Mouse (Mus musculus) heart, adult 2 months (tissue): Measurements from ENCODE around the gene Eml2.

Source experiments
- EP300 ChIP-seq: fragments of 200-500 bp; IDR thresholded peaks from 2 replicates; pipeline ENCODE4 v1.6.1; 2011; ENCODE audit warnings: low read depth, low read length, control low read depth; ENCODE audit not compliant: insufficient read depth
- POLR2A ChIP-seq: fragments of 200-500 bp; IDR thresholded peaks from 2 replicates; pipeline ENCODE4 v1.6.1; 2011; ENCODE audit warnings: mild to moderate bottlenecking, low read depth, low read length, control low read depth; ENCODE audit not compliant: insufficient read depth

GRCm38 (mm10) chr7:19211041-19211675 lies 34.9 kb downstream of the Eml2 start:
- TF ChIP-seq POLR2A (no peak), EP300 (no peak)
